Mouse (Mus musculus) urinary bladder, adult 2 months (tissue): Measurements from ENCODE around the gene Col23a1. TPM values are rescaled to one million over a fixed set of nuclear protein-coding genes. Genes with fewer than 3 reads are reported as not detected.

Experiments used
- DNase-seq: peaks from one replicate; pipeline ENCODE4 v3.0.0; 2022; ENCODE audit warnings: low spot score
- polyA plus RNA-seq: library from polyadenylated mRNA; depleted of rRNA; stranded (reverse); fragments of >200 nt; gene quantifications from 2 replicates; pipeline ENCODE4 v1.2.3, GENCODE M21; 2012

Col23a1 gene
- polyA plus RNA-seq, 1 experiment, result 2.6 TPM

DNA sequence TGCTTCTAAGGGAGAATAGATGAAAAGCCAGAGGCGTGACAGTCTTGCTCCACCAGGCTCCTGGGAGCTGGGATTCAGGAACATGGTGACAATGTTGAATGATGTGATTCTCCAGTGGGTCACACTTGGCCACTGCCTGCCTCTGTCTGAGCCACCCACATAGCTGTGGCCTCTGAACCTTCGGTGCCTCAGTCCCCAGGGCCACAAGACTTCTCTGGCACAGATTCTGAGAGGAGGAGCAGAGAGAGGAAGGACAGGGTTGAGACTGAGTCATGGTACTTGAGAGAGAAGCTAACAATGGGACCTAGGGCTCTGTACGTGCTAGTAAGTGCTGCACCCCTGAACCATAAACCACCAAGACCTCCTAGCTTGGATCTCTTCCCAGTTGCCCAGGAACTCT, 141.6 kb downstream of the Col23a1 start:
- no peak for DNase-seq

GRCm38 (mm10) chr11:51431968-51432367, 142.2 kb downstream of the Col23a1 start:
- no peak for DNase-seq

- DNase-seq, result no peak
Observed at GRCm38 (mm10) chr11:51442006-51442405, 152.3 kb downstream of the Col23a1 start.

DNA sequence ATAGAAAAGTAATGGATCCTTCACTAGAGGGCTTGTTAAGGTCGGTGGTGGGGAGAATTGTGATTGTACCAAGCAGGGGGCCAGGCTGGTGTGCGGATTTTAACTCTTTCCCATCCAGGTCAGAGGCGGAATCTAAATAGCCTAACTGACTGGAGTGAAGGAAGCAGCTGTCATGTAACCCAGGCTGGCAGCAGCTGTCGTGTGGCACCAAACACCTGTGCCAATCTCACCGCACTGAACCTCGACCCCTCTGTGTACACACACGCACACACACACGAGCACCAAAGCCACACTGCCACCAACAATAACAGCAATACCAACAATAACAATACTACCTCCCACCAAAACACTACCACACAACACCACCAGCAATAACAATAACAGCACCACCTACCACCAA, 152.9 kb downstream of the Col23a1 start:
- DNase-seq, result no peak

DNA sequence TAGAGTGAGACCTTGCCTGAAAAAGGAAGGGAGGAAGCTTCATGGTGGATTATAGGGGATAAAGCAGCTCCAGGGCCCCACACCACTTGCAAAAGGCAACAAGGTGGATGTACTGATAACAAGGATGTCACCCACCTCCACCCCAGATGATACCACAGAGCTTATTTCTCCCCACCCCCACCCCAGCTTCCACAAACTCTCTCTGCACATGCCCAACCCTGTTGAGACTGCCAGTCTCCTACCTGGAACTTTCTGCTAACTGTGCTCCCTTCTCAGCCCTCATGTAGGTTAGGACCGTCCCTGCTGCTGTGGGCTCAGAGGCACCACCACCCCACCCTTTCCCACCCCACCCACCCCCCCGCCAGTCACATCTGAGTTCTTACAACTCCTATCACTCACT, 154.1 kb downstream of the Col23a1 start:
- DNase-seq, result no peak

DNA sequence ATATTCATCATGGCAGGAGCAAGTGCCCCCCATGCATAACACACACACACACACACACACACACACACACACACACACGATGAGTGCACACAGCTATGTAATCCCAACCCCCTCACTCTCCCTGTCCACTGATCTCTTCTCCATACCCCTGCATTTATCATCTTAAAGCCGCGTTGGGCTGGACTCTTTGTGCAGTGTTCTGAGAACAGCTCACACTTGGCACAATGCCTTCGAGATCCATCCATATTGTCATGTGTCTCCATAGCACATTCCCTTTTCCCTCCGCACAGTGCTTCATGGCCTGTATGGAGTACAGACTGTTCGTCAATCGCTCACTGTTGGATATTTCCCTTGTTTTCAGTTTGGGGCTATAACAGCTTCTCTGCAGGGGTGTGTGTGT, 154.9 kb downstream of the Col23a1 start:
- DNase-seq, result no peak

GRCm38 (mm10) chr11:51446711-51447425, 157.1 kb downstream of the Col23a1 start:
- no peak for DNase-seq

DNA sequence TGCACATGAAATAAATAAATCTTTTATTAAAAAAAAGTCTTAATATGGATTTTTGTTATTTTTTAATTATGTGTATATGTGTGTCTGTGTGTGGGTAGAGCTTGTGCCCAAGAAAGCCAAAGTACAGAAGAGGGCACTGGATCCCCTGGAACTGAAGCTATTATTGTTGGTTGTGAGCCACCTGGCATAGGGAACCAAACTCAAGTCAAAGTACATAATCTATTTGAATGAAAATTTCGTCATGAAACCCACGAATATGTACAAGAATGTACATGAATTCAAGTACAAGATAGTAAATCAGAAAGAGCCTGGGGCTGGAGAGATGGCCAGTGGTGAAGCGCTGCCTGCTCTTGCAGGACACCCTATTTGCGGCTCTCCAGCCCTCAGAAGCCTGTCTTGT, 158.5 kb downstream of the Col23a1 start:
- DNase-seq, result no peak

- no peak for DNase-seq
Observed at GRCm38 (mm10) chr11:51448680-51449079, 159.0 kb downstream of the Col23a1 start.

GRCm38 (mm10) chr11:51449881-51450280, 160.2 kb downstream of the Col23a1 start:
- DNase-seq, result no peak

DNA sequence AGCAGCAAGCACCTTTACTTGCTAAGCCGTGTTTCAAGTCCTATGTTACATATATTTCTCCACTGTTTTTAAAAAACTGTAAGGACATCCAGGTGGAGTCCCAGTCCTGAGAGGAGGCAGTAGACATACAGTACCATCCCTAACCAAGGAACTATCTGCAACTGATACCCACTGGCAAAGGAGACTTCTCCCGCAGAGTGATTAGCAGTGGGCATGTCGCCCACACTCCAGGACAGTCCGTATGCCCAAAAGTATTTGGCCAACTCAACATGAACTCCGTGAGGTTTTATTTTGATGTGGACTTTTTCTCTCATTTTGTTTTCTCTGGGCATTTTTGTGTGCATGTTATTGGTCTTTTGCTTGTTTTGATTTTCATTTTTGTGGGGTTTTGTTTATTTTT, 161.6 kb downstream of the Col23a1 start:
- DNase-seq, result no peak

- DNase-seq, result no peak
Observed at GRCm38 (mm10) chr11:51451925-51452324, 162.2 kb downstream of the Col23a1 start.

DNA sequence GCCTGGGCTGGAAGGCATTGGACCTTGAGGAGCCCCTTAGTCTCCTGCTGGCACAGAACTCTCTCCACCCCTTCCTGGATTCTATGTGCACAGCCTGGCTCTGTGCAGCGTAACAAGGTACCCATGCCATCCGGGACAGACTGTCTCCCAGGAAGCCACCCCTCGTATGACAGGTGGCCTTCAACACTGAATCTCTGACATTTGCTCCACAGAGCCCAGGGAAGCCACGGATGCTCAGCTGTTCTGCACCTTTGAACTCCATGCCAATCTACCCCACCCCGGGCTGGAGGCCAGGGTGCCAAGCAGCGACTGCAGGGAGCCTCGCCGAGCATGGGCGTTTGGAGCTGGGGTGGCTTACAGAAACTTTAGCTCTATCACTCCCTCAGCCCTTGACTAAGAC, 164.0 kb downstream of the Col23a1 start:
- DNase-seq, result no peak

- no peak for DNase-seq
Observed at GRCm38 (mm10) chr11:51455501-51455900, 165.8 kb downstream of the Col23a1 start.

- no peak for DNase-seq
Observed at GRCm38 (mm10) chr11:51457624-51458023, 167.9 kb downstream of the Col23a1 start.

- DNase-seq, result no peak
Observed at GRCm38 (mm10) chr11:51458649-51459048, 168.9 kb downstream of the Col23a1 start.

DNA sequence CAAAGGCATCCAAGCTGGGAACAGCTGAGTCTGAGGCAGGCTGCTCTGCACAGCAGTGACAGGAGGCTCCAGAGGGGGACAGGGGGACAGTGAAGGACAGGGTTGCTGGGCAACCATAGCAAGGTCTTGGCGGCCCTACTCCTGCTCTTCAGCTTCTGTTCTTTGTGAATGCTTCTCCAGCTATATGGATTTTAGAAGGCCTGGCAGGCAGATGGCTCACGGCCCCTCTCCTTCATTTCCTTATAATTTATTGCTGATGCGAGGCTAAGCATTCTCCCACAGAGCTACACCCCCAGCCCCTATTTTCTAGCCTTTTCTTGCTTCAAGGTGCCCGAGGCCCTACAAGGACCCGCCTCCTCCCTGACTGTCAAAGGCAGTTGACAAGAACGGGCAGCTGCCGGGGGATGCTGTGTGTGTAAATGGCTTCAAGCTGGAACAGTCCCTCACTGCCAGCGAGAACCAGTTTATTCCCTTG, 169.9 kb downstream of the Col23a1 start:
- DNase-seq, result no peak

DNA sequence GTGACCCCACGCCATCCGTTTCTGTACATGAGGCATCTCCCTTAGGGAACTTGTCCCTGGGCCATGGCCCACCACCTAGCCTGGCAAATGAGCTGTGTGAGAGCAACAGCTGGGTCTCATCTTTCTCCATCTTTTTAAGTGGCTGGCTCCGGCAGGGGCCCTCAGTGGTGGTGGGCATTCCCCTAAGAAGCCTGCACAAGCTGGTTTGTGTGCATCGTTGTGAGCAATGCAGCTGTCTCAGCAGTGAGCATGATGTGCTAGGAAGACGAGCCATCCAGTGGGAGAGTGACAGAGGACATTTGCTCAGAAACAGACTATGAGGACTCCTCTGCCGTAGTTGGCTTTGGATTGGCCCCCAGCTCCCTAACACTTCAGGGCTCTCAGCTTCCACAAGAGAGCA, 179.0 kb downstream of the Col23a1 start:
- DNase-seq, result no peak

GRCm38 (mm10) chr11:51469341-51469831, 179.7 kb downstream of the Col23a1 start:
- no peak for DNase-seq

GRCm38 (mm10) chr11:51470383-51471144, 180.8 kb downstream of the Col23a1 start:
- DNase-seq, result no peak

DNA sequence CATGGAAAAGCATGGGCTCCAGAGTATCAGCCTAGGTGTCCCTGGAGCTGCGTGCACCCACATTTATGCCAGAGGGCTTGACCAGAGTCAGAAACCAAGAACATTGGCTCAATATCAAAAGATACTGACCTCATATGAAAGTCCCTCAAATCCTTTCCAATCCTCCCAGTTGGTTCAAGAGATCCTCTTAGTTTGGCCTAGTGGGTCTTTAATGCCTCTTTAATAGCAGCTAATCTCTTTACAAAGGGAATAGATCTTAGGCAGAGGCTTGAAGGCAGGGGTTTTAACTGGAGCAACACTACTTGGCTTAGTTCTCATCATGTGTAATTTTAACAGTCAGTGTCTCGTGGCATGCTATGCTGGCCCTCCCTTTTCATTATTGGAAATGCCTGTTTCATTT, 184.0 kb downstream of the Col23a1 start:
- DNase-seq, result no peak

DNA sequence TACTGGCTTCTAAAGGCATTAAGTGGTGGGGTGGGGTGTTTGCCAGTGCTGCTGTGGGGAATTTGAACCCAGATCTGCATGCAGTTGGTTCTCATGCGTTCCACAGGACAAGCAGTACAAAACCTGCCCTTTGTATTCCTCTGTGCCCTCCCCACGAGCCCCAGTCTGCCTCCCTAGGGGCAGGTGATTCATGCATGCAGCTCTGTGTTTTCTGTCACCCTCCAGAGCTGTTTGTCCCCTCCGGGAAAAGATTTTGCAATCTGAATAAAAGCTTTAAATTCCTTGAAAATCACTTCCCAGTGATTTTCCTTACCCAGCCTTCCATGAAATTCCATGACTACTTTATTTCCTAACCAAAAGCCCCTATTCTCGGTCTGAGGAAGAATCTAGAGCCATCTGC, 186.8 kb downstream of the Col23a1 start:
- no peak for DNase-seq

DNA sequence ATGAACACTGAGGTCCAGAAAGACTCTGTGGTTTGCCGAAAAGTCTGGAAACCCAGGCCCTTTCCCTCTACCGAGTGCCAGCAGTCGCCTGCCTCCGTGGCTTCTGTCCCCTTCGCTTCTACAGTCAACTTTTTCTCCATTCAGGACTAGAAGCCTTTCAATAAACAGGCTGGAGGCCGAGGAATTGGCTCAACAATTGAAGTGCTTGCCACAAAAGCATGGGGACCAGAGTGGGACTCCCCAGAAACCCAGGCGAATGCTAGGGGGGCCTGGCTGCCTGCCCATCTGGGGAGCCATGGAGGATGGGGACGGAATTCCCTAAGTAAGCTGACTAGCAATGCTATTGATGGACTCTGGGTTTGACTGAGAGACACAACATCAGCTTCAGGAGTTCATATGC, 187.9 kb downstream of the Col23a1 start:
- no peak for DNase-seq
